Mouse (Mus musculus): ENCODE results near the gene Ptpa. TPM values are rescaled to one million over a fixed set of nuclear protein-coding genes. Genes with fewer than 3 reads are reported as not detected.
A peak's percentile ranks its signal among the peaks of the same experiment; 100 is the strongest.

The Ptpa gene
- polyA plus RNA-seq, 2 experiments: 74.5 to 142 TPM

DNA sequence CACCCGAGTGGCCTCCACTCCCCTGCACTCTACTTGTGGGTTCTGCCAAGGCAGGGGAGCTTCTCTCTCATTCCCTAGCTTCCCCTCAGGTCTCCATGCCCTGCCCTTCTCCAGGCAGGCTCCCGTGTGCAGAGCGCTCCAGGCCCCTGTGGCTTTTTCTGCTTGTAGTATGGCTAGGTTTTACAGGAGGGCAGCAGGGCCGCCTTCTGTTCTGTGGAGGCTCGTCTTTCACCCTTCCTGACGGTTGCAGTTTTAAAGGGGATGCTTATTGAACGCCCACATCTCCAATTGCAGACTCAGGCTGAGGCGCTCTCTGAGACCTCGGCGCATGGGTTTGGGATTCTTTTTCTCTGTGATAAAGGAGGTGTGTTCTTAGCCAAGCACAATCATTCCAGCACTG is 3.3 kb downstream of the Ptpa start:
- H3K9ac ChIP-seq (ENCODE audit: low read depth, low read length, severe bottlenecking): peak overlapping the region; percentile 43
- H3K4me3 ChIP-seq (replicated peaks; ENCODE audit: low read length): no peak overlapping the region
- TF ChIP-seq POLR2A (IDR thresholded peaks at IDR 0.05; ENCODE audit: borderline replicate concordance, extremely low read depth, insufficient read depth, insufficient read length): no peak
- no peaks in the 10 kb centered on the region for H3K9me3 ChIP-seq (ENCODE audit: control insufficient read depth, low read length)
- peaks cover 23% of the 10 kb centered on the region for H3K4me1 ChIP-seq (ENCODE audit: control insufficient read depth, insufficient read depth, low read length)
- DNase-seq (ENCODE audit: low spot score) (peak; percentile 37), ATAC-seq (ENCODE audit: low FRiP score, low read depth) (no peak)
- no peaks in the 10 kb centered on the region for H3K27me3 ChIP-seq (ENCODE audit: control insufficient read depth, insufficient read depth, low read length)
- 6% methylated on average over 10 of the region's 10 CpGs for WGBS
- peaks cover 4% of the 10 kb centered on the region; the same call in 1 of the 2 replicates for H3K36me3 ChIP-seq (ENCODE audit: control insufficient read depth, insufficient read depth, low read length)
- peak overlapping the region; percentile 75 for H3K27ac ChIP-seq (replicated peaks; ENCODE audit: low read depth, low read length)
- H3K4me2 ChIP-seq (replicated peaks; ENCODE audit: low read depth, low read length, severe bottlenecking): peak overlapping the region; percentile 40

DNA sequence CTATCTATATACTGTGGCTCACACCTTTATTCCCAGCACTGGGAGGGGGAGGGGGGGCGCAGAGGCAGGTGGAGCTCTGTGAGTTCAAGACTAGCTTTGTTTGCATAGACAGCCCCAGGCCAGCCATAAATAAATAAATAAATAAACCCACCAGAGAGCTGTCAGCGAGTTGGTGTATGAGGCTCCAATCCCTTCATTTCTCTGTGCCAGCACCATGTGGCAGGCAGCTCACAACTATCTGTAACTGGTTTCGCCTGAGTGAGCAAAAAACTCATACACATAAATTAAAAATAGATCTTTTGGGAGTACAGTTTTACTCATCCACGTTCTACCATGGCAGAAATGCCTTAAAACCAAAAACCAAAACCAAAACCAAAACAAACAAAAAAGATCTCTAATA is 5.6 kb downstream of the Ptpa start:
- 53% methylated on average over 4 of the region's 4 CpGs for WGBS
- H3K4me1 ChIP-seq (ENCODE audit: control insufficient read depth, insufficient read depth, low read length): peaks cover 23% of the 10 kb centered on the region
- H3K36me3 ChIP-seq (ENCODE audit: control insufficient read depth, insufficient read depth, low read length): peaks cover 9% of the 10 kb centered on the region
- H3K27ac ChIP-seq (replicated peaks; ENCODE audit: low read depth, low read length): no peak overlapping the region
- no peak overlapping the region for H3K4me2 ChIP-seq (replicated peaks; ENCODE audit: low read depth, low read length, severe bottlenecking)
- no peak overlapping the region for H3K4me3 ChIP-seq (replicated peaks; ENCODE audit: low read length)
- no peaks in the 10 kb centered on the region for H3K27me3 ChIP-seq (ENCODE audit: control insufficient read depth, insufficient read depth, low read length)
- no peaks in the 10 kb centered on the region for H3K9me3 ChIP-seq (ENCODE audit: control insufficient read depth, low read length)
- DNase-seq (ENCODE audit: low spot score) (no peak), ATAC-seq (ENCODE audit: low FRiP score, low read depth) (no peak)
- no peak overlapping the region for H3K9ac ChIP-seq (ENCODE audit: low read depth, low read length, severe bottlenecking)
- no peak for TF ChIP-seq POLR2A (IDR thresholded peaks at IDR 0.05; ENCODE audit: borderline replicate concordance, extremely low read depth, insufficient read depth, insufficient read length)

DNA sequence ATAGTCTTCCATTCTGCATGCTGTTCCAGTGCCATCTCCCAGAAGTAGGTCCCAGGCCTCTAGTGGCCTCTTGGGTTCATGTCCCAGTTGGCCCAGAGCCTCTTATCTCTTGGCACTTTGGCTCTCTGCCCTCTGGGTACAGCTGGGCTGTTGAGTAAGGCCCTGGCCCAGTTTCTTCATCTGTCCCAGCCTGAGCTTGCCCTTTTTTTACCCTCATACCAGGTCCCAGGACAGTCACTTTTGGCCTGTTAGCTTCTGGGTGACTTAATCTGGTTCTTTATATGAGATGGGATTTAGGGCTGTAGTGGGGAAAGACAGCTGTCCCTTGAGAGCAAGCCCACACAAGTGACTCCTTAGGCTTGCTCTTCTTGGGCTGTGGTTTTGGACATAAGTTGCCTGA is 13.3 kb downstream of the Ptpa start:
- ATAC-seq (ENCODE audit: low FRiP score, low read depth) (no peak), DNase-seq (ENCODE audit: low spot score) (no peak)
- Histone ChIP-seq H3K36me3 (ENCODE audit: control insufficient read depth, insufficient read depth, low read length) (peaks cover 80% of the 10 kb centered on the region), H3K9me3 (ENCODE audit: control insufficient read depth, low read length) (no peaks in the 10 kb centered on the region), H3K27me3 (ENCODE audit: control insufficient read depth, insufficient read depth, low read length) (no peaks in the 10 kb centered on the region), H3K9ac (ENCODE audit: low read depth, low read length, severe bottlenecking) (no peak overlapping the region), H3K4me2 (replicated peaks; ENCODE audit: low read depth, low read length, severe bottlenecking) (no peak overlapping the region), H3K27ac (replicated peaks; ENCODE audit: low read depth, low read length) (no peak overlapping the region), H3K4me1 (ENCODE audit: control insufficient read depth, insufficient read depth, low read length) (no peaks in the 10 kb centered on the region), H3K4me3 (replicated peaks; ENCODE audit: low read length) (no peak overlapping the region)
- no peak for TF ChIP-seq POLR2A (IDR thresholded peaks at IDR 0.05; ENCODE audit: borderline replicate concordance, extremely low read depth, insufficient read depth, insufficient read length)

DNA sequence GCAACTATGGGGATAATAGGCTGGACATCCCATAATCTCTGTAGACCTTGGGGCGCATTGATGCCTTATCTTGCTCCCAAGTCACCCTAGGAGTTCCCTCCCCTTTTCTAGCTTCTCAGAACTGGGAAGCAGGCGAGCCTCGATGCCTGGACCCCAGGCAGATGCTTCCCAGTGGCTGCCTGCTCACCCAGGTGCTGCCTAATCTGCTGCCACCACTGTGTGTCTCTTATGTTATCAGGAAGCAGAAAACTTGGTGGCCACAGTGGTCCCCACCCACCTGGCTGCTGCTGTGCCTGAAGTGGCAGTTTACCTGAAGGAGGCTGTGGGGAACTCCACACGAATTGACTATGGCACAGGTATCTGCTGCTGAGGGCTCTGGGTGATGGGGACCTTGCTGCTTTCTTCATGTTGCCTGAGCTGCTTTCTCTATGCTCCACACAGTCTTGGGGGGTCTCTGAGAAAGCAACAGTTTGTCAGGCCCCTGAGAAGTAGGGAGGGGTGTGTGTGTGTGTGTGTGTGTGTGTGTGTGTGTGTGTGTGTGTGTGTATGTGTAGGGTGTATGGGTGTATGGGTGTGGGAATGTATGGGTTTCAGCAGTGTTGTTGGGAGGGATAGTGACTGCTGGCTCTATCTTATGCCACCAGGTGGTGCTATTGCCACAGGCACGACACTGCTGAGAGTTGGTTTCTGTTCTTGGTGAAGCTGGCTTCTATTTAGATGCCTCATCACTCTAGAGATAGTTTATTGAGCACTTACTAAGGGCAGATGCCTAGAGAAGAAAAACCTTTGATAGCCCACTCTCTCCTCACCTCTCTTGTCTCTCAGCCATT is 19.7 kb downstream of the Ptpa start:
- no peaks in the 10 kb centered on the region for H3K27me3 ChIP-seq (ENCODE audit: control insufficient read depth, insufficient read depth, low read length)
- ATAC-seq (ENCODE audit: low FRiP score, low read depth) (peak; percentile 62), DNase-seq (ENCODE audit: low spot score) (peak; percentile 80)
- TF ChIP-seq POLR2A (IDR thresholded peaks at IDR 0.05; ENCODE audit: borderline replicate concordance, extremely low read depth, insufficient read depth, insufficient read length): no peak
- WGBS: 50% methylated on average over 5 of the region's 5 CpGs
- H3K4me1 ChIP-seq (ENCODE audit: control insufficient read depth, insufficient read depth, low read length): peaks cover 12% of the 10 kb centered on the region
- H3K4me2 ChIP-seq (replicated peaks; ENCODE audit: low read depth, low read length, severe bottlenecking): no peak overlapping the region
- no peak overlapping the region for H3K9ac ChIP-seq (ENCODE audit: low read depth, low read length, severe bottlenecking)
- no peak overlapping the region for H3K27ac ChIP-seq (replicated peaks; ENCODE audit: low read depth, low read length)
- peaks cover 80% of the 10 kb centered on the region for H3K36me3 ChIP-seq (ENCODE audit: control insufficient read depth, insufficient read depth, low read length)
- no peak overlapping the region for H3K4me3 ChIP-seq (replicated peaks; ENCODE audit: low read length)
- H3K9me3 ChIP-seq (ENCODE audit: control insufficient read depth, low read length): no peaks in the 10 kb centered on the region

DNA sequence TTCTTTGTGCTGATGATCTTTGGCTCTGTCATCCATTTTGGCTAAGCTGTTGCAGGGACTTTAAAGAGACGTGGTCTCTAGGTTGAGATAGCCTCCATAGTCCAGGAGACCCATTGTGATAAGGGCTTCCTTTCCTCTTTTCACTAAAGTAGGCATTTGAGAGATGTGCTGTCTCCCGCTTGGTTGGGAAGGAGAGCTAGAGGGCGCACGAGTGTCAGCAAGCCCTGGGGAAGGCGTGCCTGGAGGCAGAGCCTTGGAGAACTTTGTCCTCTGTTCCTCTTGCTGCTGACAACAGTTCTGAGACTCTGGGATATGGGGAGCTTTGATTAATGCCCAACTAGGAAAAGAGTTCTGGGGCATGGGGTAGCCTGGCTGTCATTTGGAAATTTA is 20.3 kb downstream of the Ptpa start:
- no peak overlapping the region for H3K9ac ChIP-seq (ENCODE audit: low read depth, low read length, severe bottlenecking)
- no peak overlapping the region for H3K27ac ChIP-seq (replicated peaks; ENCODE audit: low read depth, low read length)
- no peak for ATAC-seq (ENCODE audit: low FRiP score, low read depth)
- TF ChIP-seq POLR2A (IDR thresholded peaks at IDR 0.05; ENCODE audit: borderline replicate concordance, extremely low read depth, insufficient read depth, insufficient read length): no peak
- peaks cover 18% of the 10 kb centered on the region for H3K4me1 ChIP-seq (ENCODE audit: control insufficient read depth, insufficient read depth, low read length)
- no peaks in the 10 kb centered on the region for H3K27me3 ChIP-seq (ENCODE audit: control insufficient read depth, insufficient read depth, low read length)
- WGBS: 81% methylated on average over 5 of the region's 5 CpGs
- no peak overlapping the region for H3K4me3 ChIP-seq (replicated peaks; ENCODE audit: low read length)
- H3K9me3 ChIP-seq (ENCODE audit: control insufficient read depth, low read length): no peaks in the 10 kb centered on the region
- H3K36me3 ChIP-seq (ENCODE audit: control insufficient read depth, insufficient read depth, low read length): peaks cover 74% of the 10 kb centered on the region
- DNase-seq (ENCODE audit: low spot score): no peak
- no peak overlapping the region for H3K4me2 ChIP-seq (replicated peaks; ENCODE audit: low read depth, low read length, severe bottlenecking)

Data from limb, embryonic 14.5 days (tissue).